Comparison of ENCODE assay signal across 8 mouse cellular contexts in genomic region chr12:18515077-18515476, GRCm38 (mm10). TPM values are rescaled to one million over a fixed set of nuclear protein-coding genes. Genes with fewer than 3 reads are reported as not detected.
DNase-seq lines count a peak whose midpoint lies in the region; ATAC-seq and TF ChIP-seq lines count a peak whose summit lies in the region.
"Not testable (repeated sequence)": the region's sequence is repeated elsewhere in the genome, so short reads cannot be mapped to it uniquely, and the experiment has no call there.

No protein-coding gene starts in this region.

- not testable (repeated sequence) for ATAC-seq in forebrain, embryonic 12.5 days (ENCODE audit: low FRiP score); intestine, postnatal 0 days; limb, embryonic 15.5 days (ENCODE audit: insufficient number of reproducible peaks, low FRiP score, low TSS enrichment, low read depth)

- not testable (repeated sequence) for H3K9ac ChIP-seq in forebrain, embryonic 12.5 days; intestine, postnatal 0 days (ENCODE audit: low read depth, low read length); limb, embryonic 15.5 days

- intact Hi-C loops in heart, postnatal 10 days (cut with DNase I): not testable (repeated sequence)

- peak; percentile 7 to 18 for DNase-seq in adrenal gland, postnatal 36 days
- DNase-seq in heart, postnatal 10 days: peak; percentile 0
- peak; percentile 3 to 18 for DNase-seq in lung, postnatal 4 days
- peak; percentile 1 for DNase-seq in ovary, postnatal 14 days (ENCODE audit: low spot score)
- DNase-seq in urinary bladder, postnatal 14 days (ENCODE audit: low spot score): peak; percentile 2

- H3K9me3 ChIP-seq in forebrain, embryonic 12.5 days: peaks cover 13% of the 10 kb centered on the region
- not testable (repeated sequence) for H3K9me3 ChIP-seq in intestine, postnatal 0 days (ENCODE audit: control insufficient read depth); limb, embryonic 15.5 days

- not testable (repeated sequence) for H3K36me3 ChIP-seq in forebrain, embryonic 12.5 days (replicated peaks); intestine, postnatal 0 days (ENCODE audit: control insufficient read depth, insufficient read depth); limb, embryonic 15.5 days

- peak overlapping the region; percentile 29 for H3K4me2 ChIP-seq in forebrain, embryonic 12.5 days
- H3K4me2 ChIP-seq in intestine, postnatal 0 days (replicated peaks; ENCODE audit: low read depth): peak overlapping the region; percentile 69
- peak overlapping the region; percentile 57 for H3K4me2 ChIP-seq in limb, embryonic 15.5 days

- H3K4me1 ChIP-seq in forebrain, embryonic 12.5 days; intestine, postnatal 0 days (replicated peaks; ENCODE audit: control insufficient read depth, insufficient read depth, low read length); limb, embryonic 15.5 days: not testable (repeated sequence)

- not testable (repeated sequence) for H3K27me3 ChIP-seq in forebrain, embryonic 12.5 days; intestine, postnatal 0 days (replicated peaks; ENCODE audit: control insufficient read depth, insufficient read depth, low read length); limb, embryonic 15.5 days

- peak overlapping the region; percentile 38; the same call in 1 of the 2 replicates for H3K4me3 ChIP-seq in forebrain, embryonic 12.5 days (replicated peaks)
- H3K4me3 ChIP-seq in intestine, postnatal 0 days (ENCODE audit: low read depth, low read length): peak overlapping the region; percentile 49; the same call in 1 of the 2 replicates
- peak overlapping the region; percentile 50 for H3K4me3 ChIP-seq in limb, embryonic 15.5 days

- 13% methylated on average over 17 of the region's 17 CpGs for WGBS in forebrain, embryonic 12.5 days
- WGBS in intestine, postnatal 0 days: 11% methylated on average over 17 of the region's 17 CpGs
- WGBS in limb, embryonic 15.5 days: 14% methylated on average over 17 of the region's 17 CpGs

- not testable (repeated sequence) for TF ChIP-seq CTCF in intestine, postnatal 0 days (IDR thresholded peaks at IDR 0.05; ENCODE audit: low read depth)

- not testable (repeated sequence) for H3K27ac ChIP-seq in forebrain, embryonic 12.5 days; intestine, postnatal 0 days (ENCODE audit: low read depth, low read length); limb, embryonic 15.5 days

RNA-seq across cellular contexts. Expression of gene 5730507C01Rik, which starts 0.8 kb away (rescaled TPM):
- total RNA-seq in adrenal gland, postnatal 36 days (2021): under 1 TPM; 0.66 to 0.86 TPM
- polyA plus RNA-seq in forebrain, embryonic 12.5 days (2016; fragmentation: Nextera tagmentation; extraction: Ambion mirVana): 1.5 and 1.6 TPM in 2 replicates
- under 1 TPM; 0.22 to 0.77 TPM for total RNA-seq in heart, postnatal 10 days (2021)
- polyA plus RNA-seq in intestine, postnatal 0 days (2015; fragmentation: Nextera tagmentation; extraction: Ambion mirVana): 0.68 and 0.78 TPM in 2 replicates
- polyA plus RNA-seq in limb, embryonic 15.5 days (2015; fragmentation: Nextera tagmentation; extraction: Ambion mirVana): 1.8 and 2.5 TPM in 2 replicates
